Mouse (Mus musculus) liver, postnatal 0 days (tissue): Measurements from ENCODE around the gene Frmd5. TPM values are rescaled to one million over a fixed set of nuclear protein-coding genes. Genes with fewer than 3 reads are reported as not detected.
"Not testable (repeated sequence)": the region's sequence is repeated elsewhere in the genome, so short reads cannot be mapped to it uniquely, and the experiment has no call there.

Experiments
- ATAC-seq: fragments of 200-750 bp; cut with Nextera tagmentation; 2 replicates; pipeline ENCODE4 v1.8.0; 2017; ENCODE audit warnings: mild to moderate bottlenecking, moderate library complexity
- DNase-seq: peaks from one replicate; pipeline ENCODE4 v3.0.0-alpha.2; 2016
- H3K27ac ChIP-seq: fragments of 300-500 bp; sonication (generic); 2 replicates; pipeline ENCODE4 v1.5.1; 2014; ENCODE audit warnings: antibody characterized with exemption, moderate library complexity, mild to moderate bottlenecking, low read depth
- H3K27me3 ChIP-seq: fragments of 300-500 bp; sonication (generic); 2 replicates; pipeline ENCODE4 v1.6.1; 2014; ENCODE audit warnings: low read length, control low read depth, mixed read lengths; ENCODE audit not compliant: insufficient read depth
- H3K36me3 ChIP-seq: fragments of 300-500 bp; sonication (generic); replicated peaks from 2 replicates; pipeline ENCODE4 v1.6.1; 2014; ENCODE audit warnings: mild to moderate bottlenecking, control low read depth, low read length, moderate library complexity, mixed read lengths; ENCODE audit not compliant: insufficient read depth
- H3K4me1 ChIP-seq: fragments of 300-500 bp; sonication (generic); 2 replicates; pipeline ENCODE4 v1.6.1; 2014; ENCODE audit warnings: antibody characterized with exemption, mild to moderate bottlenecking, control low read depth; ENCODE audit not compliant: insufficient read depth
- H3K4me2 ChIP-seq: fragments of 300-500 bp; sonication (generic); 2 replicates; pipeline ENCODE4 v1.6.1; 2014; ENCODE audit warnings: low read depth, mild to moderate bottlenecking, low read length, moderate library complexity, mixed read lengths
- H3K4me3 ChIP-seq: fragments of 300-500 bp; sonication (generic); 2 replicates; pipeline ENCODE4 v1.5.1; 2014; ENCODE audit warnings: low read depth, low read length
- H3K9ac ChIP-seq: fragments of 300-500 bp; sonication (generic); replicated peaks from 2 replicates; pipeline ENCODE4 v1.6.1; 2014; ENCODE audit warnings: mild to moderate bottlenecking, moderate library complexity
- H3K9me3 ChIP-seq: fragments of 300-500 bp; sonication (generic); 2 replicates; pipeline ENCODE4 v1.6.1; 2016; ENCODE audit warnings: mild to moderate bottlenecking, control low read depth, low read length, mixed read lengths
- CTCF ChIP-seq: sonication (generic); IDR thresholded peaks from 2 replicates; pipeline ENCODE4 v1.5.1; 2016; ENCODE audit warnings: antibody characterized with exemption, low read depth
- EP300 ChIP-seq: IDR thresholded peaks from 2 replicates; pipeline ENCODE4 v1.6.1; 2016; ENCODE audit warnings: antibody characterized with exemption, low read depth, mild to moderate bottlenecking
- WGBS: fragments of 180-500 bp; shearing (Covaris S2); extraction: QIAGEN DNeasy Blood & Tissue Kit; methylation state at CpG from one replicate; pipeline ENCODE4 v1.1.7; 2014; ENCODE audit not compliant: insufficient replicate concordance; 5-methylcytosine and 5-hydroxymethylcytosine counted together
- polyA plus RNA-seq: library from polyadenylated mRNA; unstranded; fragments of >200 nt; fragmentation: Nextera tagmentation; extraction: Ambion mirVana; gene quantifications from 2 replicates; pipeline ENCODE4 v1.2.1, GENCODE M21; 2015

Gene Frmd5
- polyA plus RNA-seq, 1 experiment from 2014 or later: 0.18 TPM

GRCm38 (mm10) chr2:121518106-121518505, 288.8 kb downstream of the Frmd5 start:
- Histone ChIP-seq H3K27me3 (no peaks in the 10 kb centered on the region), H3K9me3 (no peaks in the 10 kb centered on the region), H3K36me3 (peaks cover 29% of the 10 kb centered on the region; the same call in 1 of the 2 replicates), H3K9ac (no peak overlapping the region), H3K4me1 (no peaks in the 10 kb centered on the region), H3K4me3 (no peak overlapping the region), H3K27ac (no peak overlapping the region), H3K4me2 (no peak overlapping the region)
- WGBS: 90% methylated on average over 5 of the region's 5 CpGs
- ATAC-seq: no peak
- TF ChIP-seq CTCF (no peak), EP300 (no peak)
- DNase-seq: no peak

GRCm38 (mm10) chr2:121514211-121514610, 292.7 kb downstream of the Frmd5 start:
- no peak overlapping the region for H3K9ac ChIP-seq
- no peaks in the 10 kb centered on the region for H3K27me3 ChIP-seq
- no peak overlapping the region for H3K27ac ChIP-seq
- peaks cover 3% of the 10 kb centered on the region; the same call in 1 of the 2 replicates for H3K4me1 ChIP-seq
- WGBS: 93% methylated on average over 4 of the region's 4 CpGs
- peaks cover 37% of the 10 kb centered on the region for H3K36me3 ChIP-seq
- no peak for TF ChIP-seq EP300
- TF ChIP-seq CTCF: no peak
- no peaks in the 10 kb centered on the region for H3K9me3 ChIP-seq
- no peak overlapping the region for H3K4me3 ChIP-seq
- no peak overlapping the region for H3K4me2 ChIP-seq
- no peak for DNase-seq
- ATAC-seq: no peak

- not testable (repeated sequence) for DNase-seq, H3K4me2 ChIP-seq, H3K9me3 ChIP-seq, H3K27me3 ChIP-seq, H3K27ac ChIP-seq, H3K4me3 ChIP-seq, H3K4me1 ChIP-seq, ATAC-seq, H3K9ac ChIP-seq
- WGBS: 85% methylated on average over 4 of the region's 5 CpGs
- peaks cover 32% of the 10 kb centered on the region for H3K36me3 ChIP-seq
Observed at GRCm38 (mm10) chr2:121512991-121513765, 293.7 kb downstream of the Frmd5 start.

- DNase-seq (no peak), ATAC-seq (no peak)
Observed at GRCm38 (mm10) chr2:121511401-121511800, 295.5 kb downstream of the Frmd5 start.

GRCm38 (mm10) chr2:121509584-121509983, 297.3 kb downstream of the Frmd5 start:
- WGBS: 36% methylated on average over 16 of the region's 16 CpGs
- H3K9ac ChIP-seq: peak overlapping the region; percentile 49; the same call in 1 of the 2 replicates
- H3K27ac ChIP-seq: no peak overlapping the region
- H3K27me3 ChIP-seq: no peaks in the 10 kb centered on the region
- H3K4me1 ChIP-seq: peaks cover 8% of the 10 kb centered on the region
- ATAC-seq: peak; percentile 47
- TF ChIP-seq EP300 (no peak), CTCF (no peak)
- H3K36me3 ChIP-seq: peaks cover 17% of the 10 kb centered on the region
- H3K4me2 ChIP-seq: peak overlapping the region; percentile 67
- peak overlapping the region; percentile 42 for H3K4me3 ChIP-seq
- H3K9me3 ChIP-seq: no peaks in the 10 kb centered on the region
- peak; percentile 83 for DNase-seq

More at GRCm38 (mm10) chr2:121511401-121511800, 295.5 kb downstream of the Frmd5 start:
- Histone ChIP-seq H3K4me3 (no peak overlapping the region), H3K9ac (no peak overlapping the region), H3K27ac (no peak overlapping the region), H3K4me1 (peaks cover 8% of the 10 kb centered on the region), H3K27me3 (no peaks in the 10 kb centered on the region), H3K4me2 (no peak overlapping the region), H3K36me3 (peaks cover 21% of the 10 kb centered on the region), H3K9me3 (no peaks in the 10 kb centered on the region)
- WGBS: 90% methylated on average over 8 of the region's 8 CpGs
- TF ChIP-seq CTCF (no peak), EP300 (no peak)

- TF ChIP-seq EP300 (no peak), CTCF (no peak)
- no peak for ATAC-seq
- no peak for DNase-seq
- no peaks in the 10 kb centered on the region for H3K27me3 ChIP-seq
- peaks cover 8% of the 10 kb centered on the region for H3K4me1 ChIP-seq
- no peak overlapping the region for H3K27ac ChIP-seq
- peak overlapping the region; percentile 68 for H3K4me2 ChIP-seq
- peak overlapping the region; percentile 61 for H3K4me3 ChIP-seq
- H3K9ac ChIP-seq: peak overlapping the region; percentile 53; the same call in 1 of the 2 replicates
- no peaks in the 10 kb centered on the region for H3K9me3 ChIP-seq
- 70% methylated on average over 2 of the region's 2 CpGs for WGBS
- peaks cover 13% of the 10 kb centered on the region for H3K36me3 ChIP-seq
Observed at GRCm38 (mm10) chr2:121507951-121508330, 298.9 kb downstream of the Frmd5 start.
